Mouse (Mus musculus): Measurements from ENCODE around the gene Erc2. TPM values are rescaled to one million over a fixed set of nuclear protein-coding genes. Genes with fewer than 3 reads are reported as not detected.

The Erc2 gene
- polyA plus RNA-seq, 1 experiment from 2014 or later = 4.3 TPM

DNA sequence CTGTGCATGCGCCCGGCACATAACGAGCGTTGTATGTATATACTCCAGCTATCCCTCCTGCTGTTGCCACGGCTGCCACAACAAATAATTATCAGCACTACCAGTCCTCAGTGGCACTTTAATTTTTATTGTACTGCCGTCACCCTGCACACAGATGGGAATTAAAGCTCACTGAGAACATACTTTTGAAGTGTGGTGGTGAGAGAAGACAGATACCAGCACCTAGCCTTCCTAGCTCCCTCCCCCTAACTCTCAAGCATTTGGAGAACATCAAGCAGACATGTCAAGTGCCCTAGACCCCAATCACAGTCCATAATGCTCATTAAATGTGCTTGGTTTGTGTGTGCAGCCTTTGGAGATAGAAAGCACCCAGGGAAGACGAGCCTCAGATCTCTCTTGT is 652.6 kb downstream of the Erc2 start:
- Histone ChIP-seq H3K27me3 (replicated peaks; ENCODE audit: control insufficient read depth, insufficient read depth, low read length) (no peaks in the 10 kb centered on the region), H3K27ac (replicated peaks; ENCODE audit: low read depth, low read length) (no peak overlapping the region), H3K4me2 (ENCODE audit: low read depth, low read length) (no peak overlapping the region), H3K9ac (ENCODE audit: low read depth, low read length) (no peak overlapping the region), H3K4me3 (ENCODE audit: low read depth, low read length) (no peak overlapping the region), H3K9me3 (ENCODE audit: control insufficient read depth, low read length) (no peaks in the 10 kb centered on the region), H3K4me1 (ENCODE audit: control insufficient read depth, insufficient read depth, low read length) (peaks cover 5% of the 10 kb centered on the region; the same call in 1 of the 2 replicates), H3K36me3 (ENCODE audit: control insufficient read depth, insufficient read depth, low read length) (no peaks in the 10 kb centered on the region)
- ATAC-seq (ENCODE audit: low read depth) (no peak), DNase-seq (ENCODE audit: low spot score) (no peak)
- 78% methylated on average over 7 of the region's 7 CpGs for WGBS

DNA sequence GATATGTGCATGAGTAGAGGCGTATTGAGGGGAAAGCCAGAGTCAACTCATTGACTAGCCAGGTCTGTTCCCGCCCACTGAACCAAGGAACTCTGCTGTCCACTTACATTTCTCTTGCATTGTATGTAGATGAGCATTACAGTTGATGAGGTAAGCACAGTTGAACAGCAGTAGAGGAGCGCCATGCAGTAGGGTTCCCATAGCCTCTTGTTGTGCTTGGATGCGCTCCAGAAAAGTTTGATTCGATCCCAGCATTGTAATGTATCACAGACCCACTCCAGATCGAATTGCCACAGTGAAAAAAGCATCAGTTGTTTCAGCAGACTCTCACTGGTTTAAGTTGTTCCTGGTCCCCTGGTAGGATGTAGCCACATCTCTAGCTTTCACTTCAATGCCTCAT is 656.7 kb downstream of the Erc2 start:
- Histone ChIP-seq H3K9me3 (ENCODE audit: control insufficient read depth, low read length) (no peaks in the 10 kb centered on the region), H3K4me1 (ENCODE audit: control insufficient read depth, insufficient read depth, low read length) (peaks cover 15% of the 10 kb centered on the region), H3K27ac (replicated peaks; ENCODE audit: low read depth, low read length) (peak overlapping the region; percentile 61; the same call in 1 of the 2 replicates), H3K9ac (ENCODE audit: low read depth, low read length) (no peak overlapping the region), H3K4me2 (ENCODE audit: low read depth, low read length) (no peak overlapping the region), H3K27me3 (replicated peaks; ENCODE audit: control insufficient read depth, insufficient read depth, low read length) (no peaks in the 10 kb centered on the region), H3K36me3 (ENCODE audit: control insufficient read depth, insufficient read depth, low read length) (no peaks in the 10 kb centered on the region), H3K4me3 (ENCODE audit: low read depth, low read length) (no peak overlapping the region)
- ATAC-seq (ENCODE audit: low read depth) (peak; percentile 71; the same call in 1 of the 2 replicates), DNase-seq (ENCODE audit: low spot score) (peak; percentile 86)
- WGBS = 46% methylated on average over 6 of the region's 6 CpGs

DNA sequence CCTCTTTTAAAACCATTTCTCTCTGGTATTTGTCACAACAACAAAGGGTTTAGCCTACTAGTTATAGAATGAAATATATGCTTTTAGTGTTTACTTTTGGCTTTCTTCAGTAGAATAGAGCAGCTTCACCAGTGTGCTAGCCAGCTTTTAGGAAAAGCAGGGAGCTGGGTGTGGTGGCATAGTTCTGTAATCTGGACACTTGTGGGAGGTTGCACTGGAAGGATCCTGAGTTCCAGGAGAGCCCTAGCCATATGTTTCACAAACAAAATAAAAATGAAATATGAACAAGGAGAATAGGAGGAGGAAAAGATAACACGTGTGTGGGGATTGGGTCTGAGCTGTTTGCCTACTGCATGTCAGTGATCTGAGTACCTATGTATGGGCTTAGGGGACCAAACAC is 658.1 kb downstream of the Erc2 start:
- no peak for DNase-seq (ENCODE audit: low spot score)
- Histone ChIP-seq H3K27ac (replicated peaks; ENCODE audit: low read depth, low read length) (no peak overlapping the region), H3K9me3 (ENCODE audit: control insufficient read depth, low read length) (no peaks in the 10 kb centered on the region), H3K4me1 (ENCODE audit: control insufficient read depth, insufficient read depth, low read length) (peaks cover 15% of the 10 kb centered on the region), H3K4me2 (ENCODE audit: low read depth, low read length) (no peak overlapping the region), H3K36me3 (ENCODE audit: control insufficient read depth, insufficient read depth, low read length) (no peaks in the 10 kb centered on the region), H3K9ac (ENCODE audit: low read depth, low read length) (no peak overlapping the region), H3K27me3 (replicated peaks; ENCODE audit: control insufficient read depth, insufficient read depth, low read length) (no peaks in the 10 kb centered on the region), H3K4me3 (ENCODE audit: low read depth, low read length) (no peak overlapping the region)
- ATAC-seq (ENCODE audit: low read depth) = no peak
- 40% methylated on average over 1 of the region's 1 CpGs for WGBS

DNA sequence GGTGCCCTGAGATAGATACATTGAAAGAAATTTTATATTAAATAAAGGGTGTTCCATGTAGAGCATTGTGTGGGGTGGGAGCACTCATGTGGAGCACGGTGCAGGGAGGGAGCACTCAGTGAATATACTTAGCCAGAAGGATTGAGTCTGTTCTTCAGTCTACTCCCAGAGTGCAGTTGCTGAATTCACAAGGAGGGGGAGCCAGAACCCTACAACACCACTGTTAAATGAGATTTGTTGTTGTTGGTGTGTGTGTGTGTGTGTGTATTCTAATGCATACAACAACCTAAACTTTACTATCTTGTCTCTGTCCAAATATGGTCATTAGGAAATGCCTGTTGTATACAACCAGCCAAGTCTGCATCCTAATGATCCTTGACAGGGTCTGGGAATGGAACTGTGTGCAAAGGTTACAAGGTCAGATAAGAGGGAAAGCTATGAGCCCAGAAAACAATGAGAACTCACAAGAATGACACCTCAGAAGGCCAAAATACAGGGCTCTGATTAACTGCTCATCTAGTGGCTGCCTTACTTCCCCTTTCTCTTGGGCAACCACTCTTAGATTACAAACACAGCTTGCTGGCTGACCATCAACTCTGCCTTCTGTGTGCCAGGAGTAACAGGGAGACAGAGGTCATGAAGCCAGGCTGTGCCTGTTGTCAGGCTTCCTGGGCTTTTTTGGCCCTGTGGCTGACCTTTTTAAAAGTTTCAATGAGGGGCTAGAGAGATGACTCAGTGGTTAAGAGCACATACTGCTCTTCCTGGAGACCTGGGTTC is 661.3 kb downstream of the Erc2 start:
- Histone ChIP-seq H3K36me3 (ENCODE audit: control insufficient read depth, insufficient read depth, low read length) (no peaks in the 10 kb centered on the region), H3K27ac (replicated peaks; ENCODE audit: low read depth, low read length) (no peak overlapping the region), H3K4me2 (ENCODE audit: low read depth, low read length) (no peak overlapping the region), H3K4me1 (ENCODE audit: control insufficient read depth, insufficient read depth, low read length) (peaks cover 15% of the 10 kb centered on the region), H3K4me3 (ENCODE audit: low read depth, low read length) (no peak overlapping the region), H3K27me3 (replicated peaks; ENCODE audit: control insufficient read depth, insufficient read depth, low read length) (no peaks in the 10 kb centered on the region), H3K9me3 (ENCODE audit: control insufficient read depth, low read length) (no peaks in the 10 kb centered on the region), H3K9ac (ENCODE audit: low read depth, low read length) (no peak overlapping the region)
- DNase-seq (ENCODE audit: low spot score) = no peak
- no peak for ATAC-seq (ENCODE audit: low read depth)
- 86% methylated on average over 1 of the region's 1 CpGs for WGBS

DNA sequence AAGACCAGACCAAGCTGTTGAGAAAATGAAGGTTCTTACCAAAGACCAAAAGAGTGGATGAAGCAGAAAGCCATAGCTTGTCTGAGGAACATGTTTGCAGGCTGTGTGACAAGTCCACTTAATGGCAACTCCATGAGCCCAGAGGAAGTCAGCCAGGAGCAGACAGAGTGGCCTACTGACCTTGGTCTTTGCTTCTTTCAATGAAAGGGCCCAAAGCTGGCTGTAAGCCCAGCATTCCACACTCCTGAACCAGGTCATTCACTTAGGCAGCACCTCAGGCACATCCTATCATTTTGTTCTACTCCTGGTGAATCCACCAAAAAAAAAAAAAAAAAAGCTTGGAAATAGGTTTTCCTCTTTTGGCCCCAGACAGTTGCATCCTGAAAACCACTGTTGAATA is 664.3 kb downstream of the Erc2 start:
- Histone ChIP-seq H3K27me3 (replicated peaks; ENCODE audit: control insufficient read depth, insufficient read depth, low read length) (no peaks in the 10 kb centered on the region), H3K9me3 (ENCODE audit: control insufficient read depth, low read length) (no peaks in the 10 kb centered on the region), H3K4me1 (ENCODE audit: control insufficient read depth, insufficient read depth, low read length) (no peaks in the 10 kb centered on the region; the same call in 1 of the 2 replicates), H3K36me3 (ENCODE audit: control insufficient read depth, insufficient read depth, low read length) (no peaks in the 10 kb centered on the region), H3K9ac (ENCODE audit: low read depth, low read length) (no peak overlapping the region), H3K4me3 (ENCODE audit: low read depth, low read length) (no peak overlapping the region), H3K27ac (replicated peaks; ENCODE audit: low read depth, low read length) (no peak overlapping the region), H3K4me2 (ENCODE audit: low read depth, low read length) (no peak overlapping the region)
- ATAC-seq (ENCODE audit: low read depth) (no peak), DNase-seq (ENCODE audit: low spot score) (no peak)

DNA sequence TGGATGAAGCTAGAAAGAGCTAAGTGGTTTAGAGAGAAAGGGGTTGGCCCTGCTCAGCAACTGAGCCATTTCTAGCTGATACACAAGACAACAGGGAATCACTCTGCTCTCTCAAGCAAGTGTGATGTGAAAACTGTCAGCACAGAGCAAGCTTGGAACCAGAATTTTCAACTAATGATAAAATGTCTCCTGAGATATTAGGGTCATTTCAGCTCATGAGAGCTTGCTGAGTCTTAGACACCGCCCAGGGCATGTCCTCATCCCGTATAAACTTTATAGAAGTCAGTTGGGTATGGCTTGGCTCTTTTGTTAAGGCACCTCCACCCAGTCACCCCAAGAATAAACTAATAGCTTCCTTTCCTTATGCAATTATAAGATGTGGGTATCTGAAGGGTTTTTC is 666.0 kb downstream of the Erc2 start:
- no peak overlapping the region for H3K27ac ChIP-seq (replicated peaks; ENCODE audit: low read depth, low read length)
- no peak overlapping the region for H3K4me2 ChIP-seq (ENCODE audit: low read depth, low read length)
- no peaks in the 10 kb centered on the region for H3K9me3 ChIP-seq (ENCODE audit: control insufficient read depth, low read length)
- WGBS = 93% methylated on average over 2 of the region's 2 CpGs
- ATAC-seq (ENCODE audit: low read depth) (no peak), DNase-seq (ENCODE audit: low spot score) (no peak)
- no peak overlapping the region for H3K4me3 ChIP-seq (ENCODE audit: low read depth, low read length)
- H3K36me3 ChIP-seq (ENCODE audit: control insufficient read depth, insufficient read depth, low read length) = no peaks in the 10 kb centered on the region
- no peaks in the 10 kb centered on the region for H3K27me3 ChIP-seq (replicated peaks; ENCODE audit: control insufficient read depth, insufficient read depth, low read length)
- no peaks in the 10 kb centered on the region for H3K4me1 ChIP-seq (ENCODE audit: control insufficient read depth, insufficient read depth, low read length)
- H3K9ac ChIP-seq (ENCODE audit: low read depth, low read length) = no peak overlapping the region

DNA sequence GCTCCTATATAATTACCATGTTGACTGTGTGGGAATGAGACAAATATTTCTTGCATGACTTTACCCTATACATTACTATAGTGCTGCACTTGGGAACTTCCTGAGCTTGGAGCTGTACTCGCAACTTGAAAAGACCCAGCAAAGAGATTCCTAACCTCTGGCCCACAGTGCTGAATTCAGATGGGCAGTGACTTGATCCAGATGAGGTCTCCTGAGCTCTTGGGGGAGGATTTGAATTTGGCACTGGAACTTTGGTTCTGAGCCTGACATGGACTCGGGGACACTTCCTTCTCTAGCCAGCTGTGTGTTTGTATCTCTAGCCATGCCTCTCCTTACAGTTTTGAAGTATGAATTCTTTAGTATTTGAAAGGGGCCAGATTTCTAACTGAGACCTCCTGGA is 666.7 kb downstream of the Erc2 start:
- 60% methylated on average over 2 of the region's 2 CpGs for WGBS
- H3K4me2 ChIP-seq (ENCODE audit: low read depth, low read length) = no peak overlapping the region

DNA sequence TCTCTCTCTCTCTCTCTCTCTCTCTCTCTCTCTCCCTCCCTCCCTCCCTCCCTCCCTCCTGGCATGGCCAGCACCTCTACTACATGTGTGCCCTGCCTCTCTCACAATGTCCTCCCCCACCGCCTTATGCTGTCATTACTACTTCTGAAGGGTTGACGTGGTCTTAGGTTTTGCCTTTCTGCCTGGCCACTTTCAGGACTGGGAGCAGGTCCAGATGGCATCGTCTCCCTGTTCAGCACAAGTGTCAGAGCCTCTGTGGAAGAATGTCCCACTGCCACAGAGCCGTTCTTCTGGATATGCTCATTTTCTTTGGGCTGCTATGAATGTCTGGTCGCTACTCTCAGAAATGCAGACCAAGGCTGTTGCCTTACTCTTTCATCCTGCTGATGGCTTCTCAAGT is 671.7 kb downstream of the Erc2 start:
- H3K4me1 ChIP-seq (ENCODE audit: control insufficient read depth, insufficient read depth, low read length) = 0 out of 2 replicates have a peak, but pooled peaks cover 5% of the 10 kb centered on the region
- 90% methylated on average over 5 of the region's 5 CpGs for WGBS
- no peaks in the 10 kb centered on the region for H3K27me3 ChIP-seq (replicated peaks; ENCODE audit: control insufficient read depth, insufficient read depth, low read length)
- ATAC-seq (ENCODE audit: low read depth) (no peak), DNase-seq (ENCODE audit: low spot score) (no peak)
- H3K27ac ChIP-seq (replicated peaks; ENCODE audit: low read depth, low read length) = no peak overlapping the region
- no peak overlapping the region for H3K4me3 ChIP-seq (ENCODE audit: low read depth, low read length)
- no peak overlapping the region for H3K4me2 ChIP-seq (ENCODE audit: low read depth, low read length)
- H3K9me3 ChIP-seq (ENCODE audit: control insufficient read depth, low read length) = no peaks in the 10 kb centered on the region
- H3K9ac ChIP-seq (ENCODE audit: low read depth, low read length) = no peak overlapping the region
- H3K36me3 ChIP-seq (ENCODE audit: control insufficient read depth, insufficient read depth, low read length) = no peaks in the 10 kb centered on the region

More for the DNA sequence above, 666.7 kb downstream of the Erc2 start:
- Histone ChIP-seq H3K27me3 (replicated peaks; ENCODE audit: control insufficient read depth, insufficient read depth, low read length) (no peaks in the 10 kb centered on the region), H3K4me1 (ENCODE audit: control insufficient read depth, insufficient read depth, low read length) (no peaks in the 10 kb centered on the region), H3K4me3 (ENCODE audit: low read depth, low read length) (no peak overlapping the region), H3K36me3 (ENCODE audit: control insufficient read depth, insufficient read depth, low read length) (no peaks in the 10 kb centered on the region), H3K9me3 (ENCODE audit: control insufficient read depth, low read length) (no peaks in the 10 kb centered on the region), H3K27ac (replicated peaks; ENCODE audit: low read depth, low read length) (no peak overlapping the region), H3K9ac (ENCODE audit: low read depth, low read length) (no peak overlapping the region)
- DNase-seq (ENCODE audit: low spot score) = no peak
- ATAC-seq (ENCODE audit: low read depth) = no peak

DNA sequence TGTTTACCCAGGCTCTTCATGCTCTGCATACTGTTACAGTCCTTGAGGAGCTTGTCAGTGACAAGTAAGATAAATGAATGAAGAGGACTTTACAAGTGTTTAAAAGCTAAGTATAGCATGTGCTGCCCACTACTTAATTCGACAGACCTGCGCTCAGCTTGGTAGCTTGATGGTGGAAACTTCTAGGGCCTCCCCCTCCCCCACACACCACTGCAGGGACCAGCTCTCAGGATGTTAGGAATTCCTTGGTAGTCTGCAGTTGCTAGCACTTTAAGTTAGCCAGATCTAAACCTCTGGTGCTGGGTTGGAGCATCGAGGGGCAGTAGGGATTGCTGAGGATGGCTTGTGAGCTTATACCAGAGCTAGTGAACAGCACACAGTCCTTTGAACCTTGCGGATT is 672.9 kb downstream of the Erc2 start:
- 63% methylated on average over 4 of the region's 4 CpGs for WGBS
- Histone ChIP-seq H3K4me2 (ENCODE audit: low read depth, low read length) (no peak overlapping the region), H3K9me3 (ENCODE audit: control insufficient read depth, low read length) (no peaks in the 10 kb centered on the region), H3K4me3 (ENCODE audit: low read depth, low read length) (no peak overlapping the region), H3K4me1 (ENCODE audit: control insufficient read depth, insufficient read depth, low read length) (0 out of 2 replicates have a peak, but pooled peaks cover 5% of the 10 kb centered on the region), H3K36me3 (ENCODE audit: control insufficient read depth, insufficient read depth, low read length) (no peaks in the 10 kb centered on the region), H3K27me3 (replicated peaks; ENCODE audit: control insufficient read depth, insufficient read depth, low read length) (no peaks in the 10 kb centered on the region), H3K27ac (replicated peaks; ENCODE audit: low read depth, low read length) (no peak overlapping the region), H3K9ac (ENCODE audit: low read depth, low read length) (no peak overlapping the region)
- ATAC-seq (ENCODE audit: low read depth) (no peak), DNase-seq (ENCODE audit: low spot score) (no peak)

Measured in embryonic facial prominence, embryonic 14.5 days (tissue).